Mouse (Mus musculus) liver (tissue): ENCODE data around the gene Slc22a26.
"Not testable (repeated sequence)": the region's sequence is repeated elsewhere in the genome, so short reads cannot be mapped to it uniquely, and the experiment has no call there.

Source experiments
- DNase-seq: peaks from one replicate; pipeline ENCODE4 v3.0.0-alpha.2; 2020; ENCODE audit warnings: mixed read lengths

The Slc22a26 gene

GRCm38 (mm10) chr19:7802571-7802970 lies at the start of gene Slc22a26:
Gene Slc22a26, minus strand, starts transcription at chr19:7802667.
- DNase-seq, result no peak

GRCm38 (mm10) chr19:7829851-7830250 lies 27.4 kb upstream of the Slc22a26 start:
- no peak for DNase-seq

GRCm38 (mm10) chr19:7790571-7790970 lies 11.9 kb downstream of the Slc22a26 start:
- DNase-seq, result no peak

- no peak for DNase-seq
Measured at GRCm38 (mm10) chr19:7775306-7775705, 27.2 kb downstream of the Slc22a26 start.

GRCm38 (mm10) chr19:7766124-7766523 lies 36.3 kb downstream of the Slc22a26 start:
- no peak for DNase-seq

- no peak for DNase-seq
Measured at GRCm38 (mm10) chr19:7765599-7765998, 36.9 kb downstream of the Slc22a26 start.

GRCm38 (mm10) chr19:7753371-7753770 lies 49.1 kb downstream of the Slc22a26 start:
- DNase-seq, result not testable (repeated sequence)
